Mouse (Mus musculus) gastrocnemius, postnatal 36 days (tissue): Measurements from ENCODE around the gene Tns1. TPM values are rescaled to one million over a fixed set of nuclear protein-coding genes. Genes with fewer than 3 reads are reported as not detected.

ENCODE experiments used
- DNase-seq, 2 experiments: peaks; one replicate each; pipeline ENCODE4 v3.0.0; 2022
- intact Hi-C: fragments of 180-260 bp; cut with DNase I; formaldehyde crosslinking; loops from one replicate; pipeline ENCODE4 v1.15.1; 2025
- total RNA-seq, 2 experiments: library from RNA; stranded (reverse); gene quantifications; 2 replicates each; pipeline ENCODE4 v1.2.3; 2021

Gene Tns1
- total RNA-seq, 2 experiments from 2014 or later, result 194 to 248 TPM

GRCm38 (mm10) chr1:74000810-74001448 lies 123.3 kb downstream of the Tns1 start:
- no peak for DNase-seq
- intact Hi-C loops, result no loop called here

DNA sequence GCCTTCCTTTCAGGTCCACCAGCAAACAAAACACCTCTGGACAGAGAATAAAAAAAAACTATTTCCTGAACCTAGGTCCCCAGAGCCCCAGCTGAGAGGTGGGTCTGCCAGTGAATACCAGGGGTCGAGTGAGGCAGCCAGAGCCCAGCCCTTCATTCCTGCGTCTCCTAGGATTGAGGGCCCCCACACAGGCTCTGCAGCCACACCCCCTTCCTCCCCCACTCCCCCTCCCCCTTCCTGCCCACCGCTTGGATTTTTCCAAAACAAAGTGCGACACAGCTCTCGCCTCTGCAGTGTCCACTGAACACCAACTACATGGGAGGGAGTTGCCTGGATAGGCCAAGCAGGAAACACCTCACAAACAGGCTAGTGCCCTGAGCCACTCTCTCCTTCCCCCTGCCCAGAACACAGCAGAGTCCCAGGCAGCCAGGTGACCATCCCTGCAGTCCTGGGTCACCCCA lies 124.0 kb downstream of the Tns1 start:
- DNase-seq, result peak in 1 of 2 experiments; percentile 33
- intact Hi-C loops, result no loop called here

- DNase-seq, result no peak
- intact Hi-C loops, result no loop called here
Observed at GRCm38 (mm10) chr1:73999533-73999932, 124.7 kb downstream of the Tns1 start.

- DNase-seq, result no peak
- intact Hi-C loops, result no loop called here
Observed at GRCm38 (mm10) chr1:73998925-73999375, 125.3 kb downstream of the Tns1 start.

DNA sequence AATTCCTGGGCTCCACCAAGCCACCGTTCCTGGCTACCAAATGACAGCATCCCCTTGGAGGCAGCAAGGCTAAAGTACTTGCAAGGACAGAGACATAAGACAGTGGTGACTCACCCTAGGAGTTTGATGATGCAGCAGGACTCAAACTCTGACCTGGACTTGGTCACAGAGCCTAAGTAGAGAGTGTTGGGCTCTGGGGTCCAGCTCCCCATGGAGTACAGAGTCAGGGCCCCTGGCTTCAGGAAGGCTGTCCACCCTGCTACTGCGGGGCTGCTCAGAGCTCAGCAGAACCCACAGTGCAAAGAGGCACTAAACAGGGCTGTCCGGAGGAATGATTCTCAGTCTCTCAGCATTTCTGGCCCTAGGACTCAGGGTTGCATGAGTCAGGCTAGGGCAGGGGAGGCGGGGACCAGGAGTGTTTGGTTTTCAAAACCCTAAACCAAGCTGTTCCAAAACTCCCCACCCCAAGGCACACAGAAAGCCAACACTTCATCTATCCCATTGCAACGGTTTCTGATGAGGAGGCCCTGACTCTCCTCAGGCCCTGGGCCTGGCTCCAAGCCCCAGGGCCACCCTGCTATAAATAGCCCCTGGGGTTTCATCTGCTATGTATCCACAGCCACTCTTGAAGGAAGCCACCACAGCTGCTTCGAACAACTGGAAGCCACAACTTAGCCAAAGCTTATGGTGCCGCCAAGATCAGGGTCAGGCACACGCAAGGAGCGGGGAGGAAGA lies 126.0 kb downstream of the Tns1 start:
- intact Hi-C loops, result no loop called here
- DNase-seq, result peak; percentile 61 to 65

DNA sequence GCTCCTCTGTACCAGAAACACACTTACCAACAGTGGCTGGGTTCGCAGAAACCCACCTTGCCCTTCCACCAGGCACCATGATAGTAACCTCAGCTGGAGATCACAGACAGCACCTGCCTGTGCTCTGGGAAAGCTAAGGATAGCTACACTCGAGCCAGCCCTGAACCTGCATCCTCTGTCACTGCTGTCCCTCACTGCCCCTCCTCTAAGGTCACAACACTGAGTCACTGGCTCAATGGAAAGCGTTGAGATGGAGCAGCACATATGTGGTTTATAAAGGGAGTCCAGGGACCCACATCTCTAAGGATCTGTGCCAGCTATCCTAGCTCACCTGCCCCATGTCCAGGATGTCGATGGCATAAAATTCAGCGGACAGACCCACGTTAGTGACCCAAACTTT lies 126.9 kb downstream of the Tns1 start:
- intact Hi-C loops, result loop anchor here (2.0 kb wide), 1 partner anchor 79 kb away; no protein-coding TSS in a partner anchor
- no peak for DNase-seq

- DNase-seq, result no peak
- intact Hi-C loops, result loop anchor here (2.0 kb wide), 1 partner anchor 80 kb away; no protein-coding TSS in a partner anchor
Observed at GRCm38 (mm10) chr1:73996650-73997049, 127.6 kb downstream of the Tns1 start.

- intact Hi-C loops, result loop anchor here (2.0 kb wide), 1 partner anchor 81 kb away; no protein-coding TSS in a partner anchor
- peak; percentile 65 to 72 for DNase-seq
Observed at GRCm38 (mm10) chr1:73996209-73996608, 128.0 kb downstream of the Tns1 start.

- intact Hi-C loops, result no loop called here
- DNase-seq, result no peak
Observed at GRCm38 (mm10) chr1:73995063-73995810, 129.0 kb downstream of the Tns1 start.

GRCm38 (mm10) chr1:73993901-73994426 lies 130.3 kb downstream of the Tns1 start:
- intact Hi-C loops, result no loop called here
- DNase-seq, result peak in 1 of 2 experiments; percentile 70

DNA sequence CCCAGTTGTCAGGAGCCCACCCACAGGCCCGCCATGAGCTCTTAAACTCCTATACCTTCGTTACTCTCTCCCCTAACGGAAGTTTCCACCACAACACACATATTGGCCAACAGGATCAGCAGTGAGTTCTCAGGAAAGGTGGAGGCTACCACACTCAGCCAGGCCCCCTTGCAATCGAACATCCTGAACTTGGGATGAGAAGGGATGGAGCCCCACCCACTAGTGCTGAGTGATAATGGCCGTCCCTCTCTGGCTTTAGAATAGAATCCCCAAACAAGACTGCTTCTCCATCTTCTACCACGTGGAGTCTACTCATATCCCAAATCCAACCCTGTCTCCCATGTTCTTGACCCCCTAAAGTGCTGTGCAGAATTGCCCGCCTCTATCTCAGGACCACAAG lies 131.0 kb downstream of the Tns1 start:
- no peak for DNase-seq
- intact Hi-C loops, result no loop called here

DNA sequence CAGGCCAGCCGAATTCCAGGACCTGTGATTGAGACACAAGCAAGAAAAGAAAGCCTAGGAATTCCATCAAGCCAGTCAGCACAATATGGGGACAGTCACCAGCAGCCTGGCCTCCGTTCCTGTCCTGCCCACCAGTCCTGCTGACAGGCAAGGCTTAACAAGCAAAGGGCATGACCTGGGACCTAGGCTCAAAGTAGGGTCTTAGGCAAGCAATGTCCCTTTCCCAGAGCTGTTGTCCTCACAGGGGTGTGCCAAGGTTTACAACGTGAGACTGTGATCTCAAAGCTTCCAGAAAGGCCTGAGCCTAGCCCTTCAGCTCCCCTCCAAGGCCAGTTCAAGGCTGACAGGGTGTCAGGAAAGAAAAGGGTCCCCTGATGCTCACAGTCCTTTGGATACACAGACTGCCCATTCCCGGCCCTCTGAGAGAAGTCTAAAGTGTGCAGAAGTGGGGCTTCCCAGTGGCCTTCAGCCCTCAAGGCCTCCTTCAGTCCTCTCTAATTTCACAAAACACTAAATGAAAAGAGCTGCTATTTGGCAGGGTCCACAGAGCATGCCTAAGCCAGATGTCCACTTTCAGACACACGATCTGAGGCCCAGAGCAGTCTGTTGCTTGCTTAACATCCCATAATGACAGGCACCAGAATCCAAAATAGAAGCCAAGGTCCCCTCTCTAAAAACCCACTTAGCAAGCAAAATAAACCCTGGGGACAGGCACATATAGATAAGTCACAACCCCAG lies 131.9 kb downstream of the Tns1 start:
- intact Hi-C loops, result no loop called here

GRCm38 (mm10) chr1:73991226-73991625 lies 133.0 kb downstream of the Tns1 start:
- intact Hi-C loops, result no loop called here

More for the DNA sequence above, 131.9 kb downstream of the Tns1 start:
- DNase-seq, result no peak

GRCm38 (mm10) chr1:73990024-73990423 lies 134.2 kb downstream of the Tns1 start:
- no peak for DNase-seq
- intact Hi-C loops, result no loop called here

More at GRCm38 (mm10) chr1:73991226-73991625, 133.0 kb downstream of the Tns1 start:
- DNase-seq, result no peak

GRCm38 (mm10) chr1:73987705-73988201 lies 136.5 kb downstream of the Tns1 start:
- no peak for DNase-seq
- intact Hi-C loops, result loop anchor here (2.0 kb wide), 1 partner anchor 85 kb away; no protein-coding TSS in a partner anchor

DNA sequence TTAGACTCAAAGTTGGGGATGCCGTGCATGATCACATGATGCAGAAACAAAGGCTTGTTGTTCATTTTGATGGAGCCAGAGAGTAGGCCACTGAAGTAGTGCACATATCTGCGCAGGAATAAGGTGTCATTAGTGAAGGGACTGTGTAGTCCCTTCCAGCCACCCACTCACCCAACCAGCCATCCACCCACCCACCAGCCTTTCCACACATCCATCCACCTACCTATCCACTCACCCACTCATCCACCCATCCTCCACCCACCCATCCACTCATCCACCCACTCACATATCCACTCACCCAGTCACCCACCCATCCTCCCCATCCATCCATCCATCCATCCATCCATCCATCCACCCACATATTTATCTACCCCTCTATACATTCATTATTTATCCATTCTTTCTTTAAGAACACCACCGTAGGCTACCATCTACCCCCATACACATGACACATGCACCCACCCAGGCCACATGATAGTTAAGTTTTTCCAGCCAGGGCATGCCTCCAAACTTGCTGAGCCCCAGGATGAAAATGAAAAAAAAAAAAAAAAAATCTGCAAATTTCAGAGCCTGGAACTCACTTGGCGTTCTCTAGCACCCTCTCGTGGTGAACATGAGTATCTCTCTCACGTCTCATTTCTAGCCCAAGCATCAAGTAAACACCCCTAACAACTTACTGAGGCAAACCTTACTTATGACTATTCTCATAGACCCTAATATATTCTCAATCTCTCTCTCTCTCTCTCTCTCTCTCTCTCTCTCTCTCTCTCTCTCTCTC lies 137.8 kb downstream of the Tns1 start:
- DNase-seq, result no peak
- intact Hi-C loops, result loop anchor here (2.0 kb wide), 1 partner anchor 84 kb away; no protein-coding TSS in a partner anchor

- intact Hi-C loops, result loop anchor here (2.0 kb wide), 1 partner anchor 83 kb away; no protein-coding TSS in a partner anchor
- DNase-seq, result no peak
Observed at GRCm38 (mm10) chr1:73985611-73986010, 138.6 kb downstream of the Tns1 start.

DNA sequence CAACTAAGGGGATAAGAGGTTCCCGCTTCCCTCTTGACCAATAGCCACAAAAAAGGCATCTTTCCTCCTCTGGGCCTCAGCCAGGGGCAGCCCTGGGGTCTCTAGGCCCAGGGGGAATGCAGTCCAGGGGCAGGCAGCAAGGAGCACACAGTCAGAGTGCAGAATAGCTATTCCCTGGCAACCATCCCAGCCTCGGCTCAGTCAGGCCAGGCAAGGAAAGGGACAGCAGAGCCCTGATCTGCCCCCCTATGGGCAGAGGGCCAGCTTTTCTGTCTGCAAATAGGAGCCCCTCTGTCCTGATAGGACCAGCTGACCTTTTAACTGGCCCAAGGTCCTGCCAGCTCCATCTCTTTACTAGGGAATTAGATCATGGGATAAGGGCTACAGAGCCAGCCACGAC lies 145.0 kb downstream of the Tns1 start:
- peak in 1 of 2 experiments; percentile 50 for DNase-seq
- intact Hi-C loops, result no loop called here

DNA sequence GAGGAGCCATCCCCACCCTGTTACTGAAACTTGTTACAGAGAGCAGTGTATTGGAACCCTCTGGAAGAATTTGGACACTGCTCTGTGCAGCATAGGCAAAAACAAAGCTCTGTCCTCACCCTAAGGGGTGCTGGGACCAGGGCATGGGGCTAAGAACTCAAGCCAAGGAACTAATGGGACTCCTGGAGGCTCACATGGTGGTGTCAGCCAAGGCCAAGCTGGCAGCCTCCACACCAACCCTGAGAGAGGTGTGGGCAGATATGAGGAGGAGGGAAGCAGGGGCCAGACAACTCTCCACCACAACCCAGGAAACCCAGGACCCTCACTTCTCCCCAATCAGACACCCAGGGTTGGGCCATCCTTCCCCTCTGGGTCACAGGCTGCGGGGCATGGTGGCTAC lies 145.7 kb downstream of the Tns1 start:
- intact Hi-C loops, result no loop called here
- no peak for DNase-seq
